Mouse (Mus musculus): ENCODE measurements at regions not wholly inside any gene's neighbourhood (a gene's known extent, or its start where the extent isn't known, plus 50 kb on each side); places are given as distances from the start of the nearest gene placed in this dataset.

DNA sequence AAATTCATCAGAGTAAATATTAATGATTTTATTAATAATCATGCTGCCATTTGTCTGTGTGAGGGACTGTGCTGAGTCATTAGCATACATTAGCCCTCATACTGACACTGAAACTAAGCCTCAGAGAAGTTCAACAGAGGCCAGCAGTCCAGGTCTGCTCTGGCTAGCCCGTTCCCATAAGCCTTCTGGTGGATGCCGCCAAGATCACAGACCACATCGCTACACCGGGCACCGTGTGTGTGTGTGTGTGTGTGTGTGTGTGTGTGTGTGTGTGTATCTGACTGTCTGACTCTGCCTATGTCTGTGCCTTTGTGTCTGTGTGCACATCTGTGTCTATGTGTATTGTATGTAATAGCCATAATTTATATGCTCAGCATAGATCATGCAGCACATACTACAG is 106.0 kb downstream of the Rpl14 start:
- no peak for DNase-seq

DNA sequence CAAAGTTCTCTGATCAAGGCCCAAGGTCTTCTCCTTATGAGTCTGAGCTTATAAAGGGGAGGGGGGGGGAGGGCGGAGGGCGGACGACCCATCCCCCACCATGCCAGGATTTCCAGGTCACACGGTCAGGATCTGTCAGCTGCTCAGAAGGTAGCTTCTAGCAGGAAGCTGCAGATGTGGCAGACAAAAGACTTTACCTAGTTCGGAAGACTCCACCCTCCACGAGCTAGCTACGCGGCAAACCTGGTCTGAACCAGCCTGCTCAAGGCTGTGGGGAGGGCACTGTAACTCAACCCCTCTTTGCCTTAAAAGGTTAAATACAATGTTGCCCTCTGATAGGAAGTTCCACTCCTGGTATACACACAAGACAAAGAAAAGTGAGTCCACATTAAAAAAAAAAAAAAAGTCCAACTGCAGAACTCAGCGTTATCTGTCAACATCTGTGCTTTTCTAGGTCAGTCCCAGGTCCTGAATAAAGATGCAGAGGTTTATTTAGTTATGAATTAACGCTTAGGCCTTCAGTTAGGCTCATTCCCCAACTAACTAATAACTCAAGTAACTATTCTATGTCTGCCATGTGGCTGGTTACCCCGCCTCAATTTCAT is 108.7 kb downstream of the Rpl14 start:
- DNase-seq = no peak

DNA sequence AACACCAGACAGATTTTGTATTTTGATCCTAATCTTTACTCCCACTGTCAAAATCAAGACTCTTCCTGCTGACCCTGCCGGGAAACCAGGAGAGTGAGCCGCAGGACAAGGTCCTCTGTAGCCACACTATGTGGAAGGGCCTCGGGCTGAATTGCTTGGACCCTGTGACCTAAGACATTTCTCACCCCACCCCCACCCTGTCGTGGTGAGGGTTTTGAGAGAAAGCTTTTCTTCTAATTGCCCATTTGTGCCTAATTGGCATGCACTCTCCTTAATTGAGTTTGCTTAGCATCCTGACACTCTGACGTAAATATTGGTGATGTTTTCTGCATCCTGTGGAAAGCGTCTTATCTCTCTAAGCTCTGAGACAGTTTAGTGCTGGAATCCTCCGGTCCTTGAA is 110.2 kb downstream of the Rpl14 start:
- no peak for DNase-seq

GRCm38 (mm10) chr9:120685961-120686360 is 114.7 kb downstream of the Rpl14 start:
- no peak for DNase-seq

DNA sequence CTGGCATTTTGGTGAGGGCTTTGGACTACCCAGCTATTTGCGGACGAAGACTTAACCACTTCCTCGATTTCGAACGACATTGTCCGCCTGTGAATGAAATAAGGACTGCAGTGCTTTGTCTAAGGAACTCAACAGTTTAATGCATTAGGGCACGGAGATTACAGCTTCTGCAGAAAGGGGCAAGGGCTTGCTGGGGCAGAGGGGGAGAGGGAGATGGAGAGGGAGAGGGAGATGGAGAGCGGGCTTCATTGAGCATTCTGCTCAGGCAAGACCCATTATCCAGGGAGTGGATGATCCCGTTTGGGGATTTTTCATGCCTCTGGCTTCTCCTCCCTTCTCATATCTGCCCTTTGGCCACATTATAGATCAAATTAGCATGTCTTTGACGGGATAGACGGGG is 117.8 kb downstream of the Rpl14 start:
- DNase-seq = no peak

DNA sequence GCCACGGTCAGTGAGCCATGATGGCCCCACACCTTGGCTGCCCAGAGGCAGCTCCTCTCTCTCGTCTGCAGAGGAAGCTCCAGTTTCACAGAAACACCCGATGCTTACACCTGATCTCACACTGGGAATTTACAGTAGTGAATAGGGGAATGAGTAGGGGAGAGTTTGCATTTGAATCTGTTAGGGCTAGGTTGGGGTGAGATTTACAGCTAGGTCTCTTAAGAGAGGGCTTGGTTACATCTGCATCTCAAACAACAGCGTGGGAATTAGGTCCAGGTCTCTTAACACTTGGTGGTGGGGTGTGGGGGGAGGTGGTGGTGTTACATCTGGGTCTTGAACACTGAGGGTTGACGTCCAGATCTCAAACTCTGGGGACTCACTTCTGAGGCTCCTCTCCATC is 119.3 kb downstream of the Rpl14 start:
- no peak for DNase-seq

- DNase-seq = peak; percentile 89
Measured at GRCm38 (mm10) chr9:120690961-120691941, 120.0 kb downstream of the Rpl14 start.

- DNase-seq = no peak
Measured at GRCm38 (mm10) chr9:120691971-120692401, 120.7 kb downstream of the Rpl14 start.

DNA sequence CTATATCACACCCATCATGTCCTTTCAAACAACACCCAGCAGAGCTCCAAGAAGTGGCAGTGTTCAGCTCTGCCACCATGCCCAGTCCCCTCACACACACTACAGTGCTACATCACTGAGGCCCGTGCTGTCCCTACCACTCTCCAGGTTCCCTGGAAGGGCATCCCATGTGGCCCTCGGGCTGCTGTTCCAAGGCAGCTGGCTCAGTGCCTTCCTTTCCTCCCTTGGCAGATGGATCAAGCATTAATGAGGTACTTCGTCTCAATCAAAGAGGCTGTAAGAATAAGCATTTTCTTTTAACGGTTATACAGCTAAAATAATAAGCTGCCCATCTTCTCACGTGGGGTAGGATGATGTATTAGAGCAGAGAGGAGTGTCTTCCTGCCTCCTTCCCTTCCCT is 123.2 kb downstream of the Rpl14 start:
- peak; percentile 46 for DNase-seq

DNA sequence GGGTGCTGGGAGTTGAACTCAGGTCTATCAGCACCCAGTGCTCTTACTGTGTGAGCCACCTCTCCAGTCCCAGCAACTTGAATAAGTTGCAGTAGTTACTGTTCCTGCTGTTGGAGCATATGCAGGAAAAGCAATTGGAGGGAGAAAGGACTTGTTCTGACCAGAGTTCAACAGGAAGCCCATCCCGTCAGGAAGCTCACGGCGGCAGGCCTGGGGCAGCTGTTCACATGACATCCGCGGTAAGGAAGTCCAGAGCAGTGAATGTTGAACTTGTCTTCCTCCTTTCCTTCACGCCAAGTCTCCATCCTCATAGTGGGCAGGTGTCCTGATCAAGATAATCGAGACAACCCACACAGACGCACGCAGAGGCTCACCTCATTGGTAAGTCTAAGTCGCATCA is 124.7 kb downstream of the Rpl14 start:
- peak; percentile 36 for DNase-seq

GRCm38 (mm10) chr9:120697749-120698148 is 126.5 kb downstream of the Rpl14 start:
- DNase-seq = peak; percentile 97

DNA sequence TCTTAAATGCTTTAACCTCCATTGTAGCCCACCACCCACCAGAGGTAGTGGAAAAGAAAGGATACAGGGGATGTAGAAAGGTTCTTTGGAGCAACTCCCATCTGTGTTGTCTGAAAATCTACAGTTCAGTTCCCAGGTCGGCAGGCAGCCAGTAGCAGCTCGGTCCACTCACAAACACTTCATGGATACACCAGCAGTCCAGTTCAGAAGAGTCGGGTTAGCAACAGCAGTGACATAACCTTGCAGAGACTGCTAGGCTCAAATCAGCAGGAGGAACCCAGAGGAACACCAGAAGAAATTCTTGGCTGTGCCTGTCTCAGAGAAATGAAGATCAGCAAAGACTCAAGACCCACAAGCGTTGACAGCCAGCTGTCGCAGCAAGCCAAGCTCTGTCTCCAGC is 128.5 kb downstream of the Rpl14 start:
- no peak for DNase-seq

- no peak for DNase-seq
Measured at GRCm38 (mm10) chr9:120702836-120703235, 131.6 kb downstream of the Rpl14 start.

GRCm38 (mm10) chr9:120703291-120703930 is 132.2 kb downstream of the Rpl14 start:
- no peak for DNase-seq

DNA sequence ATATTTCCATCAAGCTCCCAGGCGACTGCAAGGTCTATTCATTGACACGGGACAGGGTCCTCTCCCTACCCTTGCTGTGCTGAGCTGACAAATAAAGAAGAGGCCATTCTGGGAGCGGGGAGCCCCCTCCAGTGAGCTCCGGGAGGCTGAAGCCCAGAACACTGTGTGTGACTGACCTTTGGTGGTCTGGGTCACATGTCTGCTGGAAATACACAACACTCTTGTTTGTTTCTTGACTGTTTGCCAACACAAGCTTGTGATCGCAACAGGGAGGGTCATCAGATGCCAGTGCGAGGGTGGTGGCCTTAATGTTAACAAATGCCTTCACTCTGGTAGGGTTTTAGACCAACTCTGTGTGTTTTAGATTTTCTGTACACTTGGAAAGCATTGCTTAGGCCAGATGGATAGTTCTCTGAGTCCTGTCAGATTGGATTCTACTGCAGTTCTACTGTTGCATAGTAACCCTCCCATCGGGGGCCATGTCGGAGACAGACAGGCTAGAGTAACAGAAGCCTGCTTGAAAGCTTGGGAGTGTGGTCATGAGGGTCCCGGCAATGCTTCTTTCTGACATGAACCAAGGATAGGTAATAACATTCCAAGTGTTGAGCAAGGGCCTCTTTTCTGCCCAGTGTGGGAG is 135.4 kb downstream of the Rpl14 start:
- no peak for DNase-seq

DNA sequence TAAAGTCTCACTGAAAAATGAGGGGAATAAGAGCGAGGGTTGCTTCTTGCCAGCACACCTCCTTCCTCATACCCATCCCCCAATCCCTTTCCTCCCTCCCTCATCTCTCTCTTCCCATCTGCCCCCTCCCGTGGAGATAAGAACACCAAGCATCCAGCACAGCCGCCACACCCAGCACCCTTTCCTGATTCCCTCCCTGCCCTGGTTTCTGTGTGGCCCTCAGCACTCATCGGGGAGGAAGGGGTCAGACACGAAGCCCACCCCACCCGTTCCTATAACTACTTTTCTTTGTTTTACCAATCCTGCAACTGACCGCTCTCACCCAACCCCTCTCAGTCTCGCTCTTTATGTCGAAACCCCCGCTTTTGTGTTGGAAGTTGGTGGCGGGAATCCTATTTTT is 137.3 kb downstream of the Rpl14 start:
- no peak for DNase-seq

DNA sequence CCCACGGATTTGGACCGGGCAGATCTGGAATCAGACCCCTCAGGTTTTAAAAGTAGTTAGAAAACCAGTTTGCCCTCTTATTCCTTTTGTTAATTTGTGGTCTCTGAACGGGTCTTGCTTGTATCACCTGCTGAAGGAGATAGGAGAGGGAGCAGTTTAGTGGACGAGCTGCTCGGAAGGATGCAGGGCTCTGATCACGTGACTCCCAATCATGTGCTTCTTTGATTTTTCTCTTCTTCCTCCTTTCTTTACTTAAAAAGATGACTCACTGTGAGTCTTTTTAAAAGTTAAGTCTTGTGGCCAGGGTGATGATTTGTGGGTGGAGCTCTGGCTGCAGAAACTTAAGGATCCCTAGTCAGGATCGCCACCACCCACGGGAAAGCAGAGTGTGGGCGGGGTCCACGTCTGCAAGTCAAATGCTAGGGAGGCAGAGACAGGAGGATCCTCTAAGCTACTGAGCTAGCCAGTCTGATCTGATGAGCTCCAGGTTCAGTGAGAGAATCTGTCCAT is 138.0 kb downstream of the Rpl14 start:
- no peak for DNase-seq

- no peak for DNase-seq
Measured at GRCm38 (mm10) chr9:120712987-120713386, 141.7 kb downstream of the Rpl14 start.

GRCm38 (mm10) chr9:120715665-120716121 is 144.4 kb downstream of the Rpl14 start:
- no peak for DNase-seq

GRCm38 (mm10) chr9:120718812-120719211 is 147.6 kb downstream of the Rpl14 start:
- DNase-seq = no peak

GRCm38 (mm10) chr9:120721451-120722123 is 150.3 kb downstream of the Rpl14 start:
- DNase-seq = no peak

GRCm38 (mm10) chr9:120723026-120723425 is 151.8 kb downstream of the Rpl14 start:
- peak; percentile 56 for DNase-seq
